Mouse (Mus musculus) forebrain, embryonic 11.5 days (tissue): ENCODE data around the gene Exosc5. TPM values are rescaled to one million over a fixed set of nuclear protein-coding genes. Genes with fewer than 3 reads are reported as not detected.

Source experiments
- ATAC-seq: fragments of 200-750 bp; cut with Nextera tagmentation; replicated peaks from 2 replicates; pipeline ENCODE4 v1.8.0; 2017; ENCODE audit warnings: moderate TSS enrichment; ENCODE audit not compliant: low FRiP score
- DNase-seq: peaks from one replicate; pipeline ENCODE4 v3.0.0-alpha.2; 2017; ENCODE audit warnings: low spot score
- H3K27ac ChIP-seq: fragments of 300-500 bp; sonication (generic); 2 replicates; pipeline ENCODE4 v1.5.1; 2014; ENCODE audit warnings: low read depth, low read length
- H3K27me3 ChIP-seq: fragments of 300-500 bp; sonication (generic); 2 replicates; pipeline ENCODE4 v1.6.1; 2014; ENCODE audit warnings: mild to moderate bottlenecking, low read length, mixed read lengths; ENCODE audit not compliant: control insufficient read depth, insufficient read depth
- H3K36me3 ChIP-seq: fragments of 300-500 bp; sonication (generic); 2 replicates; pipeline ENCODE4 v1.6.1; 2014; ENCODE audit warnings: mild to moderate bottlenecking, low read length, moderate library complexity, mixed read lengths; ENCODE audit not compliant: control insufficient read depth, insufficient read depth
- H3K4me1 ChIP-seq: fragments of 300-500 bp; sonication (generic); replicated peaks from 2 replicates; pipeline ENCODE4 v1.6.1; 2014; ENCODE audit warnings: low read length, mixed read lengths; ENCODE audit not compliant: control insufficient read depth, insufficient read depth
- H3K4me2 ChIP-seq: fragments of 300-500 bp; sonication (generic); 2 replicates; pipeline ENCODE4 v1.6.1; 2014; ENCODE audit warnings: low read depth, mild to moderate bottlenecking, low read length, moderate library complexity, mixed read lengths; ENCODE audit not compliant: severe bottlenecking
- H3K4me3 ChIP-seq: fragments of 300-500 bp; sonication (generic); 2 replicates; pipeline ENCODE4 v1.5.1; 2014; ENCODE audit warnings: low read depth, low read length
- H3K9ac ChIP-seq: fragments of 300-500 bp; sonication (generic); 2 replicates; pipeline ENCODE4 v1.6.1; 2014; ENCODE audit warnings: low read length
- H3K9me3 ChIP-seq: fragments of 300-500 bp; sonication (generic); 2 replicates; pipeline ENCODE4 v1.6.1; 2016; ENCODE audit warnings: low read length, mixed read lengths; ENCODE audit not compliant: control insufficient read depth
- WGBS: fragments of 180-500 bp; shearing (Covaris S2); extraction: QIAGEN DNeasy Blood & Tissue Kit; methylation state at CpG from one replicate; pipeline ENCODE4 v1.1.7; 2014; 5-methylcytosine and 5-hydroxymethylcytosine counted together
- polyA plus RNA-seq: library from polyadenylated mRNA; unstranded; fragments of >200 nt; fragmentation: Nextera tagmentation; extraction: Ambion mirVana; gene quantifications from 2 replicates; pipeline ENCODE4 v1.2.1, GENCODE M21; 2014

Exosc5 gene
- polyA plus RNA-seq, 1 experiment from 2014 or later: 52.2 TPM

- H3K4me2 ChIP-seq: no peak overlapping the region
- H3K4me1 ChIP-seq: 0 out of 2 replicates have a peak, but pooled peaks cover 2% of the 10 kb centered on the region
- no peak for ATAC-seq
- H3K27ac ChIP-seq: no peak overlapping the region
- no peaks in the 10 kb centered on the region for H3K9me3 ChIP-seq
- 94% methylated on average over 7 of the region's 7 CpGs for WGBS
- H3K36me3 ChIP-seq: no peaks in the 10 kb centered on the region
- no peak overlapping the region for H3K4me3 ChIP-seq
- no peak overlapping the region for H3K9ac ChIP-seq
- DNase-seq: no peak
- H3K27me3 ChIP-seq: peaks cover 15% of the 10 kb centered on the region
These were observed 18.0 kb downstream of the Exosc5 start for GRCm38 (mm10) chr7:25677013-25677412.

- WGBS: 7% methylated on average over 6 of the region's 6 CpGs
- H3K4me2 ChIP-seq: peak overlapping the region; percentile 59
- peak overlapping the region; percentile 59 for H3K4me3 ChIP-seq
- H3K4me1 ChIP-seq: 0 out of 2 replicates have a peak, but pooled peaks cover under 1% of the 10 kb centered on the region
- H3K27ac ChIP-seq: no peak overlapping the region
- H3K27me3 ChIP-seq: peaks cover 5% of the 10 kb centered on the region
- H3K36me3 ChIP-seq: no peaks in the 10 kb centered on the region
- H3K9me3 ChIP-seq: no peaks in the 10 kb centered on the region
- H3K9ac ChIP-seq: peak overlapping the region; percentile 73; the same call in 1 of the 2 replicates
- ATAC-seq: no peak
- DNase-seq: no peak
These were observed 21.0 kb downstream of the Exosc5 start for GRCm38 (mm10) chr7:25679971-25680370.

GRCm38 (mm10) chr7:25680514-25681258 is 21.7 kb downstream of the Exosc5 start, which contains the start of gene B9d2:
Gene B9d2, plus strand, starts transcription at chr7:25680780.
- peaks cover under 1% of the 10 kb centered on the region; the same call in 1 of the 2 replicates for H3K27me3 ChIP-seq
- H3K9ac ChIP-seq: peak within 1 kb of the TSS; percentile 73
- no peaks in the 10 kb centered on the region for H3K9me3 ChIP-seq
- no peaks in the 10 kb centered on the region for H3K4me1 ChIP-seq
- no peaks in the 10 kb centered on the region for H3K36me3 ChIP-seq
- under 1% methylated on average over 46 of the region's 46 CpGs for WGBS
- ATAC-seq: peak; percentile 97
- H3K27ac ChIP-seq: peak within 1 kb of the TSS; percentile 89
- H3K4me2 ChIP-seq: peak within 1 kb of the TSS; percentile 59
- peak within 1 kb of the TSS; percentile 59 for H3K4me3 ChIP-seq
- peak; percentile 96 for DNase-seq

- H3K9ac ChIP-seq: no peak overlapping the region
- ATAC-seq (no peak), DNase-seq (no peak)
- peak overlapping the region; percentile 59; the same call in 1 of the 2 replicates for H3K4me2 ChIP-seq
- WGBS: 67% methylated on average over 15 of the region's 15 CpGs
- H3K27ac ChIP-seq: no peak overlapping the region
- H3K4me3 ChIP-seq: peak overlapping the region; percentile 59; the same call in 1 of the 2 replicates
- H3K36me3 ChIP-seq: no peaks in the 10 kb centered on the region
- H3K4me1 ChIP-seq: no peaks in the 10 kb centered on the region
- H3K9me3 ChIP-seq: no peaks in the 10 kb centered on the region
- peaks cover 9% of the 10 kb centered on the region for H3K27me3 ChIP-seq
These were observed 22.6 kb downstream of the Exosc5 start for GRCm38 (mm10) chr7:25681341-25682231.

GRCm38 (mm10) chr7:25683474-25684180 is 24.7 kb downstream of the Exosc5 start:
- H3K9ac ChIP-seq: no peak overlapping the region
- H3K27me3 ChIP-seq: peaks cover 30% of the 10 kb centered on the region
- no peaks in the 10 kb centered on the region for H3K36me3 ChIP-seq
- DNase-seq: no peak
- H3K9me3 ChIP-seq: no peaks in the 10 kb centered on the region
- 66% methylated on average over 7 of the region's 7 CpGs for WGBS
- ATAC-seq: no peak
- H3K4me1 ChIP-seq: peaks cover 14% of the 10 kb centered on the region
- no peak overlapping the region for H3K4me2 ChIP-seq
- H3K27ac ChIP-seq: no peak overlapping the region
- H3K4me3 ChIP-seq: no peak overlapping the region

GRCm38 (mm10) chr7:25684659-25685058 is 25.7 kb downstream of the Exosc5 start:
- ATAC-seq: no peak
- H3K9me3 ChIP-seq: no peaks in the 10 kb centered on the region
- H3K27me3 ChIP-seq: peaks cover 40% of the 10 kb centered on the region

GRCm38 (mm10) chr7:25685926-25686470 is 27.0 kb downstream of the Exosc5 start:
- H3K27ac ChIP-seq: no peak overlapping the region
- H3K4me3 ChIP-seq: no peak overlapping the region
- DNase-seq: no peak
- WGBS: 69% methylated on average over 21 of the region's 21 CpGs
- H3K36me3 ChIP-seq: no peaks in the 10 kb centered on the region
- peaks cover 20% of the 10 kb centered on the region for H3K4me1 ChIP-seq
- H3K27me3 ChIP-seq: peaks cover 50% of the 10 kb centered on the region
- H3K9ac ChIP-seq: no peak overlapping the region
- H3K4me2 ChIP-seq: no peak overlapping the region; the same call in 1 of the 2 replicates
- no peaks in the 10 kb centered on the region for H3K9me3 ChIP-seq
- ATAC-seq: no peak

More at GRCm38 (mm10) chr7:25684659-25685058, 25.7 kb downstream of the Exosc5 start:
- no peak overlapping the region for H3K27ac ChIP-seq
- 89% methylated on average over 6 of the region's 6 CpGs for WGBS
- no peaks in the 10 kb centered on the region for H3K36me3 ChIP-seq
- H3K9ac ChIP-seq: no peak overlapping the region
- H3K4me1 ChIP-seq: peaks cover 20% of the 10 kb centered on the region
- H3K4me3 ChIP-seq: no peak overlapping the region
- H3K4me2 ChIP-seq: no peak overlapping the region
- DNase-seq: no peak
